Mouse (Mus musculus): ENCODE measurements around the gene Lap3.

Gene Lap3

GRCm38 (mm10) chr5:45494093-45494755 lies 1.1 kb downstream of the Lap3 start:
- no peak for ATAC-seq (ENCODE audit: insufficient number of reproducible peaks, low FRiP score, low TSS enrichment)

GRCm38 (mm10) chr5:45495429-45495975 lies 2.3 kb downstream of the Lap3 start:
- ATAC-seq (ENCODE audit: insufficient number of reproducible peaks, low FRiP score, low TSS enrichment) = no peak

DNA sequence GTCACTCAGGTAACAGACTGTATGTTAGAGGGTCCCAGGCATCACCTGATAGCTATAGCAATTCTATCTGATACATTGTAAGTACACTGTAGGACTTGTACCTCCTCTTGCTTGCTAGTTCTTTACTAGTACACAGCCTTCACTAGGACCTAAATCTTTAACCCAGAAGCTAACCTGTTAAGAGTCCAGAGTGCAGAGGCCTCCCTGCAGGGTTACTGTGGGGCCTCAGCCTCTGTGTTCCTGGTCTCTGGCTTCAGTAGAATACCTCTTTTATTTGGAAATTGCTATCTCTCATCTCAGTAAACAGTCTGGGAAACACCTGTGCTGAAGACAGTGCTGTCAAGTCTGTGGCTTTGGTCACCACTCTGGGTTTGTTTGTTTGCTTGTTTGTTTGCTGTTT lies 2.9 kb downstream of the Lap3 start:
- no peak for ATAC-seq (ENCODE audit: insufficient number of reproducible peaks, low FRiP score, low TSS enrichment)

DNA sequence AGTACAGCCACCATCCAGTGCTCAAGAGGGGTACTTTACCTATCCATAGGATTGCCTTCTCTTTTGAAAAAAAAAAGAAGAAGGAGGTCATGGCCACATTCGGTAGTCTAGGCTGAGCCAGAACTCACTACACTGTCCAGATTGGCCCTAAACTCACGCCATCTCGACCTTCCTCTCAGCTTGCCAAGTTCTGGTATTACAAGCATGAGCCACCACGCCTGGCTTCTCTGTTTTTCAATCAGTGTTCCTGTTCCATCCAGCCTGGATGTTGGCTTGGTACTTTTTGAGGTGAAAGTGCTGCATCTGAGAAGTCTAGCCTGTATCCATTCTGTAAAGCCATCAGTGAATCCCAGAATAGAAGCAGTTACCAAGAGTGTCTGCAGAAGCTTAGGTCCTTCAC lies 3.3 kb downstream of the Lap3 start:
- no peak for ATAC-seq (ENCODE audit: insufficient number of reproducible peaks, low FRiP score, low TSS enrichment)

GRCm38 (mm10) chr5:45496930-45497550 lies 3.9 kb downstream of the Lap3 start:
- ATAC-seq (ENCODE audit: insufficient number of reproducible peaks, low FRiP score, low TSS enrichment) = no peak

GRCm38 (mm10) chr5:45497564-45497963 lies 4.4 kb downstream of the Lap3 start:
- ATAC-seq (ENCODE audit: insufficient number of reproducible peaks, low FRiP score, low TSS enrichment) = no peak

- ATAC-seq (ENCODE audit: insufficient number of reproducible peaks, low FRiP score, low TSS enrichment) = no peak
Observed at GRCm38 (mm10) chr5:45510071-45510470, 16.9 kb downstream of the Lap3 start.

DNA sequence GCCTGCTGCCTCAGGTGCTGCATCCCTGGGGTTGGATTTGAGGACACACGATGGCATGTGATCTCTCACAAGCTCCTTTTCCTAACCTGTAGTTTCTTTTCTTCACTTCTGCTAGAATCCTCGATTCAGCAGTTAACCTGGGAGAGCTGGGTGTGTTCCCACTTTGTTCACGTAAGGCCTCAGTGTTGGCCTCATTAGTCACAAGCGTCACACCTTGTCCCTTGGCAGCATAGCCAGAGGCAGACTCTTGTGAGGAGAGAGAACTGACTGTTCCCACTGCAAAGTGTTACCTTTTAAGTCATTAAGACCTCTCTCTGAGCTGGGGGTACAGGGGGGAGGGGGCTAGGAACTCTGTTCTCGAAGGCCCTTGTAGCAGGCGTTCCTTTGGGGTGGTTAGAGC lies 19.7 kb downstream of the Lap3 start:
- no peak for ATAC-seq (ENCODE audit: insufficient number of reproducible peaks, low FRiP score, low TSS enrichment)

- ATAC-seq (ENCODE audit: insufficient number of reproducible peaks, low FRiP score, low TSS enrichment) = no peak
Observed at GRCm38 (mm10) chr5:45513511-45513910, 20.3 kb downstream of the Lap3 start.

GRCm38 (mm10) chr5:45514599-45514998 lies 21.4 kb downstream of the Lap3 start:
- ATAC-seq (ENCODE audit: insufficient number of reproducible peaks, low FRiP score, low TSS enrichment) = no peak

- ATAC-seq (ENCODE audit: insufficient number of reproducible peaks, low FRiP score, low TSS enrichment) = no peak
Observed at GRCm38 (mm10) chr5:45515151-45515743, 22.1 kb downstream of the Lap3 start.

DNA sequence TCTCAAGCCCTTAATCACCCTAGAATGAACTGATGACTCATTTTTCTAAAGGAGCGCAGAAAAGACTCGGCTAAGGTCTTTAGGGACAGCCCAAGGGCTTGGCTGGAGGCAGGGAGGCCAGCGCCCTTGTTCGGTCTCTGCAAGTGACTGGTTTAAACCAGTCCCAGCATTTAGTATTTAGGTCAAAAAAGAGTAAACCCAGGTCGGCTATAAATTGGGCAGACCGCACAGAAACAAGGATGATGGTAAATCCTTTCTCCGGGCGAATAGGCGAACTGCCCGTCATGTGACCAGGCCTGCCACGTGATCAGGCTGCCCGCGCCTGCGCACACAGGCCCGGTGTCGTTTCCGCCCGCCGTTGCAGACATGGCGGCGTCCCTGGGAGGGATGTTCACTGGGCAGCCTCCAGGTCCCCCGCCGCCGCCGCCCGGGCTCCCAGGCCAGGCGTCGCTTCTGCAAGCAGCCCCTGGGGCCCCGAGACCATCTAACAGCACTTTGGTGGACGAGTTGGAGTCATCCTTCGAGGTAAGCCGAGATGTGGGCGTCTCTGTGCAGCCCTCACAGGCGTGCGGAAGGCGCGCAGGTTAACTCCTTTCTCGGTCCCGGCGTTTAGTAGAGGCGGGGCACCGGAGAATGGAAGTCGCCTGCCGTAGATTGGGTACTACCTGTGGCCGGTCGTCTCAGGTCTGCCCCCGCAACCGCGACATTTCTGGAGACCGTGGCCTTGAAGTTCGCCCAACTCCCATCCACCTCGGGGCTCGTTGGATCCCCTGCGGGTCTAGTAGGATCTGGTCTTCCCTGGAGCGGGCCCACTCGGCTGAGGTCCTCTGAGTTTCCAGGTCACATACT lies 27.0 kb downstream of the Lap3 start, which contains the start of gene Med28:
Gene Med28 (plus strand): TSS at position 270 of the 849 bp plus-strand sequence.
- peak; percentile 88 for ATAC-seq (ENCODE audit: insufficient number of reproducible peaks, low FRiP score, low TSS enrichment)

- no peak; the same call in none of the 2 replicates for ATAC-seq (ENCODE audit: insufficient number of reproducible peaks, low FRiP score, low TSS enrichment)
Observed at GRCm38 (mm10) chr5:45520809-45521110, 27.6 kb downstream of the Lap3 start.

- ATAC-seq (ENCODE audit: insufficient number of reproducible peaks, low FRiP score, low TSS enrichment) = no peak
Observed at GRCm38 (mm10) chr5:45521601-45522000, 28.4 kb downstream of the Lap3 start.

DNA sequence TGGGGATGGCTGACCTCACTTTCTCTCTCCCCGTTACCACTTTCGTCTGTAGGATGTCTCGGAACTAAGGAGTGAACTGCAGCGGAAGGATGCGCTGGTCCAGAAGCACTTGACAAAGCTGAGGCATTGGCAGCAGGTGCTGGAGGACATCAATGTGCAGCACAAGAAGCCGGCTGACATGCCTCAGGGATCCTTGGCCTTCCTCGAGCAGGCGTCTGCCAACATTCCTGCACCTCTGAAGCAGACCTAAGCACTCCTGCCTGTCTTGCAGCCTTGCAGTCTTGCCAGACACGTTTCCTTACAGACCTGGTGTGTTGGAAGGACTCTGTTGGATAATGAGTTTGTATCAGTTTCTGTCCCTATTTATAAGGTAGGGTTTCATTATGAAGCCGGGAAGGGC lies 31.9 kb downstream of the Lap3 start:
- ATAC-seq (ENCODE audit: insufficient number of reproducible peaks, low FRiP score, low TSS enrichment) = no peak

- no peak for ATAC-seq (ENCODE audit: insufficient number of reproducible peaks, low FRiP score, low TSS enrichment)
Observed at GRCm38 (mm10) chr5:45526338-45526737, 33.2 kb downstream of the Lap3 start.

DNA sequence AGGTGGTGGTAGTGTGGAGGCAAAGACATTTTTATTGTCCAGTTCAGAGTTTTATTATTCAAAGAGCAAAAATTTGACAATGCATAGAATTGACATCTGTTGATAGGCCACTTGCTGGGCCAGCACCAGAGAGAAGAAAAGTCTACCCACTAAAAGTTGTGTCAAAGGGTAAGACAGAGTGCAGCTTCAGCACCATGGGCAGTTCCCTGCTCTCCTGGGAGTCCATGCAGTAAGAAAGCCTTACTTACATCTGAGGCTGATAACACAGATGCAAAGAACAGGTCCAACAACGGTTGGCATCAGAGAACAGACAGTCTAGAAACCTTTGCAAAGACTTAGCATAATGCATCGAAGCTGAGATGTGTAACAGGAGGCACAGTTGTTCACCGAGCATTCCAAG lies 36.5 kb downstream of the Lap3 start:
- no peak for ATAC-seq (ENCODE audit: insufficient number of reproducible peaks, low FRiP score, low TSS enrichment)

GRCm38 (mm10) chr5:45534319-45535098 lies 41.3 kb downstream of the Lap3 start:
- peak; percentile 69 for ATAC-seq (ENCODE audit: insufficient number of reproducible peaks, low FRiP score, low TSS enrichment)

DNA sequence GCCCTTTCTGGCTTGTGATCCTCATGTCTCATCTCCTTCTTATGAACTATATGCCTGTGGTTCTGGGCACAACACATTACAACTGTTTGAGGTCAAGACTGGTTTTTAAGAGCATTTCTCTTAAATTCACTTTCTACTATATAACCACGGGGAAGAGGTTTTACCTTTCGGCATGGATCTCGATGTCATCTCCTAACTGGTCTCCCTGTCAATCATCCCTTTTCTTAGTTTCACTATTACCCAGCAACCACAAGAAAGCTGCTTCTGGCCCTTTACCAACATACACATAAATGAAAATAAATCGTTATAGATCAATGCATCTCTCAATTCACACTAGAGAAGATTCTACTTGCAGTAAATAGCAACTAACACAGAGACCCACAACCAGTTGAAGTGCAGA lies 42.0 kb downstream of the Lap3 start:
- no peak for ATAC-seq (ENCODE audit: insufficient number of reproducible peaks, low FRiP score, low TSS enrichment)

DNA sequence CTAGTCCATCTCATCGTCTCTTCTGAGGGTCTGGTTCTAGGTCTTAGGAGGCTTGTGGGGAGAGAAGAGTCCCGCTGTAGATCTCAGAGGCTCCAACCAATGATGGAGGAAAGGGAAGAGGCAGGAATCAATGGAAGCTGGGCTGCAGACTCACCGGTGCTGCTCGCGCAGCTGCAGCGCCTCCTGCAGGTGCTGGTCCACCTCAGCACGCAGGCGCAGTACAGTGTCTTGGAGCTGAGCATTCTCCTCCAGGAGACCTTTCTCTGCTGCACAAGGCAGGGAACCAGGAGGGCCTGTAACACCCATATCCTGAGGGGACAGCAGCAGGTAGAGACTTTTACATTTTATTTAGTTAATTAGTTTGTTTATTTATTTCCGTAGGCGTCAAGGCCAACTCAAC lies 46.3 kb downstream of the Lap3 start:
- ATAC-seq (ENCODE audit: insufficient number of reproducible peaks, low FRiP score, low TSS enrichment) = 0 out of 2 replicates have a peak, but pooled peaks have one; percentile 1
